Mouse (Mus musculus): Measurements from ENCODE around the gene Lamtor1. TPM values are rescaled to one million over a fixed set of nuclear protein-coding genes. Genes with fewer than 3 reads are reported as not detected.

Lamtor1 gene
- polyA plus RNA-seq, 1 experiment = 78.1 TPM

- 52% methylated on average over 2 of the region's 2 CpGs for WGBS
- no peak for TF ChIP-seq CTCF (IDR thresholded peaks at IDR 0.05; ENCODE audit: control insufficient read depth, insufficient read depth, low read length)
- no peak for TF ChIP-seq POLR2A (IDR thresholded peaks at IDR 0.05; ENCODE audit: borderline replicate concordance, control insufficient read depth, low read depth, low read length)
- Histone ChIP-seq H3K4me1 (ENCODE audit: control insufficient read depth, insufficient read depth, low read length) (no peaks in the 10 kb centered on the region; the same call in 1 of the 2 replicates), H3K27ac (ENCODE audit: control insufficient read depth, insufficient read depth, low read depth, low read length, poor library complexity) (no peak overlapping the region), H3K4me3 (replicated peaks; ENCODE audit: control insufficient read depth, low read depth, low read length) (no peak overlapping the region)
Observed at GRCm38 (mm10) chr7:101954163-101954562, 48.5 kb downstream of the Lamtor1 start.

GRCm38 (mm10) chr7:101955276-101955675 is 49.6 kb downstream of the Lamtor1 start:
- H3K4me1 ChIP-seq (ENCODE audit: control insufficient read depth, insufficient read depth, low read length) = no peaks in the 10 kb centered on the region; the same call in 1 of the 2 replicates
- WGBS = 37% methylated on average over 2 of the region's 2 CpGs
- no peak overlapping the region for H3K4me3 ChIP-seq (replicated peaks; ENCODE audit: control insufficient read depth, low read depth, low read length)
- TF ChIP-seq POLR2A (IDR thresholded peaks at IDR 0.05; ENCODE audit: borderline replicate concordance, control insufficient read depth, low read depth, low read length) (no peak), CTCF (IDR thresholded peaks at IDR 0.05; ENCODE audit: control insufficient read depth, insufficient read depth, low read length) (no peak)
- no peak overlapping the region for H3K27ac ChIP-seq (ENCODE audit: control insufficient read depth, insufficient read depth, low read depth, low read length, poor library complexity)

- Histone ChIP-seq H3K4me1 (ENCODE audit: control insufficient read depth, insufficient read depth, low read length) (no peaks in the 10 kb centered on the region; the same call in 1 of the 2 replicates), H3K27ac (ENCODE audit: control insufficient read depth, insufficient read depth, low read depth, low read length, poor library complexity) (no peak overlapping the region), H3K4me3 (replicated peaks; ENCODE audit: control insufficient read depth, low read depth, low read length) (no peak overlapping the region)
- TF ChIP-seq CTCF (IDR thresholded peaks at IDR 0.05; ENCODE audit: control insufficient read depth, insufficient read depth, low read length) (no peak), POLR2A (IDR thresholded peaks at IDR 0.05; ENCODE audit: borderline replicate concordance, control insufficient read depth, low read depth, low read length) (no peak)
- 61% methylated on average over 4 of the region's 4 CpGs for WGBS
Observed at GRCm38 (mm10) chr7:101955862-101956261, 50.2 kb downstream of the Lamtor1 start.

DNA sequence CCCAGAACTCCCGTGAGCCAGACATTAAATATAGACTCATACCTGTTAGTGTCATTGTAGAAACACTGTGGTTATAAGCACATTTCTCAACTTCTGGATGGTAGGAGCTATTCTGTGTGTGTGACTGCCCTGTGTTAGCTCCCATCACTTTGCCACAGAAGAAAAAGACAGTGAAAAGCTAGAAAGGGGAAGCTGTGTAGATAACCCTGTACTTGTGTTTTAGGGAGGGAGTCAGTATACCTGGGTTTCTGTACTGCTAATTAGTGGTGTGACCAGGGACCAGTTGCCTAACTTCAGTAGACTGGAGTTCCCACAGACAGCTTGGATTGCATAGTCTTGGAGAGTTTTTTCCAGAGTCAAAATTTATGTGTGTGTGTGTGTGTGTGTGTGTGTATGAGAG is 50.8 kb downstream of the Lamtor1 start:
- H3K4me3 ChIP-seq (replicated peaks; ENCODE audit: control insufficient read depth, low read depth, low read length) = no peak overlapping the region
- H3K4me1 ChIP-seq (ENCODE audit: control insufficient read depth, insufficient read depth, low read length) = no peaks in the 10 kb centered on the region; the same call in 1 of the 2 replicates
- H3K27ac ChIP-seq (ENCODE audit: control insufficient read depth, insufficient read depth, low read depth, low read length, poor library complexity) = no peak overlapping the region
- WGBS = 35% methylated on average over 1 of the region's 1 CpGs
- TF ChIP-seq POLR2A (IDR thresholded peaks at IDR 0.05; ENCODE audit: borderline replicate concordance, control insufficient read depth, low read depth, low read length) (no peak), CTCF (IDR thresholded peaks at IDR 0.05; ENCODE audit: control insufficient read depth, insufficient read depth, low read length) (no peak)

GRCm38 (mm10) chr7:101956911-101957310 is 51.2 kb downstream of the Lamtor1 start:
- H3K27ac ChIP-seq (ENCODE audit: control insufficient read depth, insufficient read depth, low read depth, low read length, poor library complexity) = no peak overlapping the region
- H3K4me1 ChIP-seq (ENCODE audit: control insufficient read depth, insufficient read depth, low read length) = no peaks in the 10 kb centered on the region; the same call in 1 of the 2 replicates
- no peak for TF ChIP-seq POLR2A (IDR thresholded peaks at IDR 0.05; ENCODE audit: borderline replicate concordance, control insufficient read depth, low read depth, low read length)
- no peak for TF ChIP-seq CTCF (IDR thresholded peaks at IDR 0.05; ENCODE audit: control insufficient read depth, insufficient read depth, low read length)
- 85% methylated on average over 5 of the region's 5 CpGs for WGBS
- H3K4me3 ChIP-seq (replicated peaks; ENCODE audit: control insufficient read depth, low read depth, low read length) = no peak overlapping the region

DNA sequence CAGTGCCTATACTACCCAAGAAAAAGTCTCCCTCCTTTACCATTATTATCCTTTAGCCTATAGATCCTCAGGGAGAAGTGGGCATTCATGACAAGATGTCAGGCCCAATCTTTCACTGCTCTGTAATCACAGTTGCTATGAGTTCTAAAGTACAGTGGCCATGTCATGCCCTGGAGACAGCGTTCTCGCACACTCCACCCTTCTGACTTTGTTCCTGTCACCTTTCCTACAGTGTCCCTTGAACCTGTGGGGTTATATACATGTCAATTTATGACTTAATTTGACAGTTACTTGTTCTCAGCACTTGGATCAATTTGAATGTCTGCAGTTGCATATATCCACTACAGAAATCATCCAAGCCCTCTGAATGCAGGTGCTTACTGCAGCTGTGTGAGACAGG is 57.1 kb downstream of the Lamtor1 start:
- no peak for TF ChIP-seq CTCF (IDR thresholded peaks at IDR 0.05; ENCODE audit: control insufficient read depth, insufficient read depth, low read length)
- TF ChIP-seq POLR2A (IDR thresholded peaks at IDR 0.05; ENCODE audit: borderline replicate concordance, control insufficient read depth, low read depth, low read length) = no peak
- Histone ChIP-seq H3K4me1 (ENCODE audit: control insufficient read depth, insufficient read depth, low read length) (no peaks in the 10 kb centered on the region; the same call in 1 of the 2 replicates), H3K4me3 (replicated peaks; ENCODE audit: control insufficient read depth, low read depth, low read length) (no peak overlapping the region), H3K27ac (ENCODE audit: control insufficient read depth, insufficient read depth, low read depth, low read length, poor library complexity) (no peak overlapping the region)
- WGBS = 95% methylated on average over 2 of the region's 2 CpGs

- 69% methylated on average over 2 of the region's 2 CpGs for WGBS
- TF ChIP-seq POLR2A (IDR thresholded peaks at IDR 0.05; ENCODE audit: borderline replicate concordance, control insufficient read depth, low read depth, low read length) = no peak
- no peak for TF ChIP-seq CTCF (IDR thresholded peaks at IDR 0.05; ENCODE audit: control insufficient read depth, insufficient read depth, low read length)
- Histone ChIP-seq H3K4me3 (replicated peaks; ENCODE audit: control insufficient read depth, low read depth, low read length) (no peak overlapping the region), H3K27ac (ENCODE audit: control insufficient read depth, insufficient read depth, low read depth, low read length, poor library complexity) (no peak overlapping the region), H3K4me1 (ENCODE audit: control insufficient read depth, insufficient read depth, low read length) (no peaks in the 10 kb centered on the region; the same call in 1 of the 2 replicates)
Observed at GRCm38 (mm10) chr7:101963621-101964020, 57.9 kb downstream of the Lamtor1 start.

DNA sequence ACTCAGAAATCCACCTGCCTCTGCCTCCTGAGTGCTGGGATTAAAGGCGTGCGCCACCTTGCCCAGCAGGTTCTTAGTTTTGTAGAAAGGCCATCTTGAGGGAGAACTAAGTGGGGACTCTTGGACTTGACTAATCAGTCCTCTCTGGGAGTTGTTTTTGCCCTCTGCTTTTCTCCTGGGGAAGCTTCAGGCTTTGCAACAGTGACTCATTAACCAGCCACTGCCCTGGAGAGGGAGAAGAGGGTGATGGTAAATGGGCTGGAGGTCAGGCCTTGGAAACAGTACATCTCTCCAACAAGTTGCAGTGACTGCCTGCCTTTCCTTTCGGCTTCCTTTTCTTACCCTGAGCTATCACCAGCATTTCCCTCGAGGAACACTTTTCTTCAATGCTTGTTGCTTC is 58.8 kb downstream of the Lamtor1 start:
- Histone ChIP-seq H3K4me1 (ENCODE audit: control insufficient read depth, insufficient read depth, low read length) (no peaks in the 10 kb centered on the region; the same call in 1 of the 2 replicates), H3K27ac (ENCODE audit: control insufficient read depth, insufficient read depth, low read depth, low read length, poor library complexity) (no peak overlapping the region), H3K4me3 (replicated peaks; ENCODE audit: control insufficient read depth, low read depth, low read length) (no peak overlapping the region)
- TF ChIP-seq CTCF (IDR thresholded peaks at IDR 0.05; ENCODE audit: control insufficient read depth, insufficient read depth, low read length) (no peak), POLR2A (IDR thresholded peaks at IDR 0.05; ENCODE audit: borderline replicate concordance, control insufficient read depth, low read depth, low read length) (no peak)
- WGBS = 78% methylated on average over 4 of the region's 4 CpGs

GRCm38 (mm10) chr7:101965606-101966005 is 59.9 kb downstream of the Lamtor1 start:
- TF ChIP-seq POLR2A (IDR thresholded peaks at IDR 0.05; ENCODE audit: borderline replicate concordance, control insufficient read depth, low read depth, low read length) (no peak), CTCF (IDR thresholded peaks at IDR 0.05; ENCODE audit: control insufficient read depth, insufficient read depth, low read length) (no peak)
- Histone ChIP-seq H3K4me1 (ENCODE audit: control insufficient read depth, insufficient read depth, low read length) (no peaks in the 10 kb centered on the region; the same call in 1 of the 2 replicates), H3K4me3 (replicated peaks; ENCODE audit: control insufficient read depth, low read depth, low read length) (no peak overlapping the region), H3K27ac (ENCODE audit: control insufficient read depth, insufficient read depth, low read depth, low read length, poor library complexity) (no peak overlapping the region)
- 20% methylated on average over 2 of the region's 2 CpGs for WGBS
